Mouse (Mus musculus) naive thymus-derived CD4-positive, alpha-beta T cell, adult 2 months (primary cell): ENCODE data around the gene Nol4l.
"Not testable (repeated sequence)": the region's sequence is repeated elsewhere in the genome, so short reads cannot be mapped to it uniquely, and the experiment has no call there.

Source experiments
- DNase-seq: peaks from one replicate; pipeline ENCODE4 v3.0.0-alpha.2; 2011; ENCODE audit warnings: low read depth

Nol4l gene

GRCm38 (mm10) chr2:153510136-153510535 lies 19.6 kb downstream of the Nol4l start:
- no peak for DNase-seq

GRCm38 (mm10) chr2:153509211-153510029 lies 20.4 kb downstream of the Nol4l start:
- DNase-seq = peak; percentile 20

- DNase-seq = no peak
These were observed 21.4 kb downstream of the Nol4l start for GRCm38 (mm10) chr2:153508405-153508804.

- no peak for DNase-seq
These were observed 21.8 kb downstream of the Nol4l start for GRCm38 (mm10) chr2:153507969-153508368.

- no peak for DNase-seq
These were observed 23.4 kb downstream of the Nol4l start for GRCm38 (mm10) chr2:153506385-153506784.

GRCm38 (mm10) chr2:153499154-153499553 lies 30.6 kb downstream of the Nol4l start:
- DNase-seq = no peak

GRCm38 (mm10) chr2:153496898-153497297 lies 32.9 kb downstream of the Nol4l start:
- no peak for DNase-seq

- DNase-seq = no peak
These were observed 33.5 kb downstream of the Nol4l start for GRCm38 (mm10) chr2:153496301-153496700.

GRCm38 (mm10) chr2:153495818-153496217 lies 34.0 kb downstream of the Nol4l start:
- DNase-seq = peak; percentile 66

GRCm38 (mm10) chr2:153495391-153495790 lies 34.4 kb downstream of the Nol4l start:
- DNase-seq = not testable (repeated sequence)

- peak; percentile 58 for DNase-seq
These were observed 35.4 kb downstream of the Nol4l start for GRCm38 (mm10) chr2:153494293-153494811.

- peak; percentile 46 for DNase-seq
These were observed 35.9 kb downstream of the Nol4l start for GRCm38 (mm10) chr2:153493781-153494292.

- DNase-seq = no peak
These were observed 36.4 kb downstream of the Nol4l start for GRCm38 (mm10) chr2:153493393-153493731.

- peak; percentile 75 for DNase-seq
These were observed 37.0 kb downstream of the Nol4l start, which contains the start of gene 4930404H24Rik for GRCm38 (mm10) chr2:153492573-153493392. TSS of gene 4930404H24Rik (plus strand) at chr2:153492790.

- peak; percentile 33 for DNase-seq
These were observed 37.6 kb downstream of the Nol4l start for GRCm38 (mm10) chr2:153492179-153492517.

- peak; percentile 21 for DNase-seq
These were observed 38.1 kb downstream of the Nol4l start for GRCm38 (mm10) chr2:153491512-153492178.

- no peak for DNase-seq
These were observed 38.8 kb downstream of the Nol4l start for GRCm38 (mm10) chr2:153490940-153491339.

- DNase-seq = no peak
These were observed 39.7 kb downstream of the Nol4l start for GRCm38 (mm10) chr2:153490116-153490515.

GRCm38 (mm10) chr2:153484071-153484470 lies 45.7 kb downstream of the Nol4l start:
- DNase-seq = no peak

- no peak for DNase-seq
These were observed 46.4 kb downstream of the Nol4l start for GRCm38 (mm10) chr2:153483118-153483983.

GRCm38 (mm10) chr2:153481861-153482120 lies 48.0 kb downstream of the Nol4l start:
- DNase-seq = no peak
